Mouse (Mus musculus): ENCODE results near the gene Ccdc30. TPM values are rescaled to one million over a fixed set of nuclear protein-coding genes. Genes with fewer than 3 reads are reported as not detected.

Ccdc30 gene
- total RNA-seq (2021): 10 to 100 TPM; 21.5 to 24.1 TPM
- long read RNA-seq, transcript Ccdc30-202 (15 exons, 2,534 nt): major isoform, 7 of 22 reads
- long read RNA-seq, partial matches to known transcripts: 2 of 22 reads
- long read RNA-seq, other reads (novel, unspliced or antisense): 11 of 22 reads

GRCm38 (mm10) chr4:119415072-119415753 is at the start of gene Ccdc30:
Gene Ccdc30, minus strand, starts transcription at chr4:119415521.
- DNase-seq (ENCODE audit: low spot score in 2 of 2): peak; percentile 93 to 95

- no peak for DNase-seq (ENCODE audit: low spot score in 2 of 2)
Observed at GRCm38 (mm10) chr4:119463756-119464419, 48.6 kb upstream of the Ccdc30 start.

- DNase-seq (ENCODE audit: low spot score in 2 of 2): peak; percentile 52 to 58
Observed at GRCm38 (mm10) chr4:119462858-119463755, 47.8 kb upstream of the Ccdc30 start.

GRCm38 (mm10) chr4:119462457-119462856 is 47.1 kb upstream of the Ccdc30 start:
- DNase-seq (ENCODE audit: low spot score in 2 of 2): no peak

- DNase-seq (ENCODE audit: low spot score in 2 of 2): peak; percentile 84 to 89
Observed at GRCm38 (mm10) chr4:119460728-119461141, 45.4 kb upstream of the Ccdc30 start.

GRCm38 (mm10) chr4:119460296-119460695 is 45.0 kb upstream of the Ccdc30 start:
- peak; percentile 71 for DNase-seq (ENCODE audit: low spot score in 2 of 2)

GRCm38 (mm10) chr4:119453533-119453932 is 38.2 kb upstream of the Ccdc30 start:
- DNase-seq (ENCODE audit: low spot score in 2 of 2): no peak

GRCm38 (mm10) chr4:119453128-119453527 is 37.8 kb upstream of the Ccdc30 start:
- DNase-seq (ENCODE audit: low spot score in 2 of 2): no peak

GRCm38 (mm10) chr4:119450436-119450835 is 35.1 kb upstream of the Ccdc30 start:
- no peak for DNase-seq (ENCODE audit: low spot score in 2 of 2)

GRCm38 (mm10) chr4:119447786-119448185 is 32.5 kb upstream of the Ccdc30 start:
- DNase-seq (ENCODE audit: low spot score in 2 of 2): no peak

GRCm38 (mm10) chr4:119447261-119447660 is 31.9 kb upstream of the Ccdc30 start:
- no peak for DNase-seq (ENCODE audit: low spot score in 2 of 2)

- no peak for DNase-seq (ENCODE audit: low spot score in 2 of 2)
Observed at GRCm38 (mm10) chr4:119442539-119442938, 27.2 kb upstream of the Ccdc30 start.

- no peak for DNase-seq (ENCODE audit: low spot score in 2 of 2)
Observed at GRCm38 (mm10) chr4:119441836-119442235, 26.5 kb upstream of the Ccdc30 start.

GRCm38 (mm10) chr4:119437936-119438335 is 22.6 kb upstream of the Ccdc30 start:
- no peak for DNase-seq (ENCODE audit: low spot score in 2 of 2)

- peak; percentile 41 to 57 for DNase-seq (ENCODE audit: low spot score in 2 of 2)
Observed at GRCm38 (mm10) chr4:119430678-119431077, 15.4 kb upstream of the Ccdc30 start.

- DNase-seq (ENCODE audit: low spot score in 2 of 2): no peak
Observed at GRCm38 (mm10) chr4:119427680-119428079, 12.4 kb upstream of the Ccdc30 start.

- DNase-seq (ENCODE audit: low spot score in 2 of 2): no peak
Observed at GRCm38 (mm10) chr4:119425601-119426000, 10.3 kb upstream of the Ccdc30 start.

GRCm38 (mm10) chr4:119425077-119425476 is 9.8 kb upstream of the Ccdc30 start:
- no peak for DNase-seq (ENCODE audit: low spot score in 2 of 2)

- peak; percentile 77 to 85 for DNase-seq (ENCODE audit: low spot score in 2 of 2)
Observed at GRCm38 (mm10) chr4:119422294-119422964, 7.1 kb upstream of the Ccdc30 start, which contains the start of the genes Ppcs and Zmynd12. Gene Ppcs, minus strand, starts transcription at chr4:119422420. Gene Zmynd12, plus strand, starts transcription at chr4:119422814.

- peak in 1 of 2 experiments; percentile 54 for DNase-seq (ENCODE audit: low spot score in 2 of 2)
Observed at GRCm38 (mm10) chr4:119421921-119422293, 6.6 kb upstream of the Ccdc30 start.

GRCm38 (mm10) chr4:119421191-119421590 is 5.9 kb upstream of the Ccdc30 start:
- DNase-seq (ENCODE audit: low spot score in 2 of 2): no peak

Measured in layer of hippocampus, postnatal 10 days (tissue).